Mouse (Mus musculus) splenic B cell, adult 2 months (primary cell): ENCODE measurements at regions not wholly inside any gene's neighbourhood (a gene's known extent, or its start where the extent isn't known, plus 50 kb on each side); places are given as distances from the start of the nearest gene placed in this dataset.

Experiments used
- DNase-seq: peaks from one replicate; pipeline ENCODE4 v3.0.0-alpha.2; 2011; ENCODE audit warnings: low read depth, low spot score
- H3K27me3 ChIP-seq: 2 replicates; pipeline ENCODE4 v1.6.1; 2012; ENCODE audit warnings: mild to moderate bottlenecking, low read length, moderate library complexity, mixed read lengths; ENCODE audit not compliant: control insufficient read depth, poor library complexity, insufficient read depth, severe bottlenecking
- H3K36me3 ChIP-seq: 2 replicates; pipeline ENCODE4 v1.6.1; 2012; ENCODE audit warnings: mild to moderate bottlenecking, low read length, moderate library complexity, mixed read lengths; ENCODE audit not compliant: control insufficient read depth, poor library complexity, insufficient read depth, severe bottlenecking

DNA sequence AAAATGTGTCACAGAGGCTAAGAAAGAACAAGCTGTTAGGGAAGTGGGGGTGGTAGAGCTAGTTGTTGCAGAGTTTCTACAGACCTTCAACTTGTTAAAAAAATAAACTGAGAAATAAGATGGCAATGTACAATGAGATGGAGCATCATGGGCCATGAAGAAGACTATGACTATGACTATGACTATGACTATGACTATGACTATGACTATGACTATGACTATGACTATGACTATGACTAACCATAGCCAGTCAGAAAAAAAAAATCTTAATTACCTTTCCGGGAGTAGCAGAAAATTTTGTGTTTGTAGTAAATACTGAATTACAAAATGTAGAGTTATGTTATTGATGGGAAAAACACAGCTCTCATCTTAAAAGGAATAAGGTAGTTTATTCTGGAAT, 203.2 kb downstream of the Calcrl start:
- Histone ChIP-seq H3K36me3 (no peaks in the 10 kb centered on the region), H3K27me3 (no peaks in the 10 kb centered on the region)
- no peak for DNase-seq

- no peak for DNase-seq
- Histone ChIP-seq H3K27me3 (no peaks in the 10 kb centered on the region), H3K36me3 (no peaks in the 10 kb centered on the region)
Observed at GRCm38 (mm10) chr2:84229777-84230176, 195.4 kb downstream of the Calcrl start.

GRCm38 (mm10) chr2:84235641-84236040, 189.6 kb downstream of the Calcrl start:
- DNase-seq, result no peak
- Histone ChIP-seq H3K36me3 (no peaks in the 10 kb centered on the region), H3K27me3 (no peaks in the 10 kb centered on the region)

DNA sequence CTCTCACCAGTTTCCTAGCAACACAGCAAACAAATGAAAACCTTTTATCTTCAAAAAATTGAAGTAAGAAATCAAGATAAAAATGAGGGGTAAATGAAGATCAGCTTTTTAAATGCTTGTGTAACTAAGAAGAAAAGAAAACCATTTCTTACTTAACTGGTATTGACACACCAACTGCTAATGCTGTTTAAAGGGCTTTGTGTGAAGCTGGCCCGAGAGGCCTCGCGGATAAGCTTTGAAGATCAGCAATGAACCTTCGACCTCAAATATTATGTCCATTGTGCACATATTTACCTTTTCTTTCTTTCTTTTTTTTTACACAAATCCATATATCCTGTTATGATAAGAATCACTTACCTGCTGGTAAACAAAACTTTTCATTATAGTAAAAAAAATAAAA, 184.0 kb downstream of the Calcrl start:
- Histone ChIP-seq H3K36me3 (no peaks in the 10 kb centered on the region), H3K27me3 (no peaks in the 10 kb centered on the region)
- DNase-seq, result no peak

- no peak for DNase-seq
- H3K36me3 ChIP-seq, result no peaks in the 10 kb centered on the region
- H3K27me3 ChIP-seq, result no peaks in the 10 kb centered on the region
Observed at GRCm38 (mm10) chr2:84241986-84242385, 183.2 kb downstream of the Calcrl start.

- DNase-seq, result no peak
- no peaks in the 10 kb centered on the region for H3K36me3 ChIP-seq
- H3K27me3 ChIP-seq, result no peaks in the 10 kb centered on the region
Observed at GRCm38 (mm10) chr2:84245900-84246299, 179.3 kb downstream of the Calcrl start.

DNA sequence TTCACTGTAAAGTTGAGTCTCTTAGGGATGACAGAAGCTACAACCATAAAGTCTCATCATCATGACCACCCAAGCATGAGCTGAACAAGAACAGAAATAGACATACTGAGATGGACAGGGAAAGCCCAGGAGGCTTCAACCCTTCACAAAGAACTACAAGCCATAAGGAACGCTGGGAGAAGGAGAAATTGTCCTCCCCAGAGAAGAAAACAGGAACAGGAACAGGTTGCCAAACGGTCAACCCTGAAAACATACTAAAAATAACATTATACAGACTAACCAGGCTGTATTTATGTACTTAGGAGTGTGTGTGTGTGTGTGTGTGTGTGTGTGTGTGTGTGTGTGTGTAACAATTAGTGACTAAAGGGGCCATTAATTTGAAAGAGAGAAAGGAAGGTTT, 178.6 kb downstream of the Calcrl start:
- H3K36me3 ChIP-seq, result no peaks in the 10 kb centered on the region
- H3K27me3 ChIP-seq, result no peaks in the 10 kb centered on the region
- no peak for DNase-seq

GRCm38 (mm10) chr2:84248169-84248568, 177.0 kb downstream of the Calcrl start:
- no peak for DNase-seq
- Histone ChIP-seq H3K27me3 (no peaks in the 10 kb centered on the region), H3K36me3 (no peaks in the 10 kb centered on the region)

DNA sequence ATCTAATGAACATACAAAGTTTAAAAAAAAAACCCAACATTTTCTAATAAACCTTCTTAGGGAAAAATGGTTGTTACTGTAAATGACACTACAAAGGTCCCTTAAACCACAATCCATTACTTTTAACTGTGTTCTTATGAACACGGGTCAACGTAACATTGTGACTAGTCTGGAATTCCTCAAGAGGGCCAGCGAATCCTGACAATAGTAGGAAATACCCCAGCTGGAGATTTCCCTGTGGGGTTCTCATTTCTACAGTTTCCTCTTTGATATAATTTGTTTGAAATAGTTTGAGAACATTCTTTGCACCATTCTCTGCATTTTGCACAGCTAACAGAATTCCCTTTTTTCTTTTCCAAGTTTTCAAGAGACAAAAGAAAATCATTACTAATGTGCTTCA, 175.3 kb downstream of the Calcrl start:
- Histone ChIP-seq H3K27me3 (no peaks in the 10 kb centered on the region), H3K36me3 (no peaks in the 10 kb centered on the region)
- no peak for DNase-seq

DNA sequence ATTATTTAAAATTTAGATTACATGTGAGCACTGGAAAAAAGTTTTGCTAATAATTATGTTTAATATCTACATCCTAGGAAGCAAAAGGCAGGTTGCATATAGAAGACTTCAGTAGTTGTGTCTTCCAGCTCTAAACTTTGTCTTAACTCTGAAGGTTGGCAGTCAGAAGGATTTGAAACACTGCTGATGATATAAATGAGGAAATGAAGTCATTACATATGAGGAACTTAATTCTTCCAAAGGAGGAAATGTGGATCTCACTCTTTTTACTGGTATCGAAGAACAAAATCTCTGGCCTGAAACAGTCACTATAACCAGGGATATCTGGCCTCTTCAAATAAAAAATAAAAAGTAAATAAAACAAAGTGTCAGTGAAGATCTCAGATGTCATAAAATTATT, 173.1 kb downstream of the Calcrl start:
- DNase-seq, result no peak
- no peaks in the 10 kb centered on the region for H3K27me3 ChIP-seq
- H3K36me3 ChIP-seq, result no peaks in the 10 kb centered on the region

DNA sequence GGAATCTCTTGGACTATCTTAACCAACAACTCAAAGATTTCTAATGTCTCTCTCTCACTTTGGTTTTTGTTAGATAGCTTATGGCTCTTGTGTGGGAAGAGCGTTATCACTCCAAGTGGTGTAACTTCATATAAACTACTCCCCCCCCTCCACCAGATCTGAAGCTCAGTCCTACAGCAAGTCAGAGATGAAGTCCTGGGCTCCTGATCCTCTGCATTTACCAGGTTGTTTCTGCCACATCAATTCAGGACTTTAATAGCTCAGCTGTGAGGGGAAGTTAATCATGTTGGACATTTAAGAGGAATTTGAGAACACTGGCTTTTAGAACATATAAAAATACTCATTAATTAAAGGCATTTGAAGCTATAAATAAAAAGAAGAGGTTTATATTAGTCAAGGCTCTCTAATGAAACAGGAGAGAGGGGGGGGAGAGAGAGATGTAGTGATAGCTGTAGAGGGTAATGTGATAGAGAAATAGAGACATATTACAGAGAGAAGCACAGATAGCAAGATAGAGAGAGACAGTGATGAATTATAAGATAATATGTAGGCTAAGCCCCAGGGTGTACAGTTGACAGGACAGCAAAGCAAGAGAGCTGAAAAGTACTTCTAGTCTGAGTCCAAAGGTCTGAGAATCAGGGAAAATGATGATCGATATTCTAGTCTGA, 166.7 kb downstream of the Calcrl start:
- no peak for DNase-seq
- no peaks in the 10 kb centered on the region for H3K36me3 ChIP-seq
- no peaks in the 10 kb centered on the region for H3K27me3 ChIP-seq

- Histone ChIP-seq H3K27me3 (no peaks in the 10 kb centered on the region), H3K36me3 (no peaks in the 10 kb centered on the region)
- DNase-seq, result no peak
Observed at GRCm38 (mm10) chr2:84259222-84259621, 166.0 kb downstream of the Calcrl start.

DNA sequence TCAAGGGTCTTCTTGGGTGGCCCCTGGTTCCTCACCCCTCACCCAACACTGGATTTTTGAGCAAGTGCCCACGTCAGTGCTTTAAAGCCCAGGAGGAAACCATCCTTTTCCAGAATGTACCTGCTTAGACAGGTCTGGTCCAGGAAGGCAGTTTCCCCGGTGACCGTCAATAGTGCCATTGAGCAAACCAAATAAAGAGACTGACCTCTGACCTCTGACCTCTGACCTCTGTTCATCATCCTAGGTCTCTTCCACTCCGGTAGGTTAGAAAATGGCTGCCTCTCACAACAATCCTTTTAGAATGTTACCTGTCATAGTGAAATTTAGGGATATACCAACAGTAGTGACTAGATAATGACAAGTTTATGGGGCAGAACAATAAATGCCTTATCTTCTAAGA, 164.5 kb downstream of the Calcrl start:
- no peaks in the 10 kb centered on the region for H3K27me3 ChIP-seq
- H3K36me3 ChIP-seq, result no peaks in the 10 kb centered on the region
- no peak for DNase-seq

GRCm38 (mm10) chr2:84261481-84261880, 163.7 kb downstream of the Calcrl start:
- DNase-seq, result no peak
- Histone ChIP-seq H3K27me3 (no peaks in the 10 kb centered on the region), H3K36me3 (no peaks in the 10 kb centered on the region)

- Histone ChIP-seq H3K27me3 (no peaks in the 10 kb centered on the region), H3K36me3 (no peaks in the 10 kb centered on the region)
- no peak for DNase-seq
Observed at GRCm38 (mm10) chr2:84264485-84264884, 160.7 kb downstream of the Calcrl start.

DNA sequence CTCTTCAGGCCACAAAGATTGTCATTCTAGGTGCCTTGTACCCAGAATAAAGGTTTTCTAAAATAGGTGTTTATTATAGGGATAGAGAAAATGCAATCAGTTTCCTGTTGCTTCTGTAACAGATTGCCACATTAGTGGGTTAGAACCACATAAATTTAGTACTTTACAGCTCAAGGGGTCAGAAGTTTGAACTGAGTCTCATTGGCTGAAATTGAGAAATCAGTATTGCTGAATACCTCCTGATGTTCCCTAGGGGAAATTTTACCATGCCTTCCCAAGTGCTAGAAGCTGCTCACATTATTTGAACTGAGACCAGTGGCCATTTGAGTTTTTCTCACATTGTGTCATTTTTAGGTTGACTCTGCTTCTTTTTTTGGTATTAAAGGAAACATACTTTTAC, 160.2 kb downstream of the Calcrl start:
- no peak for DNase-seq
- H3K27me3 ChIP-seq, result no peaks in the 10 kb centered on the region
- no peaks in the 10 kb centered on the region for H3K36me3 ChIP-seq
